Mouse (Mus musculus) spleen, adult 12 weeks (tissue): ENCODE data around the gene Insc.
"Not testable (repeated sequence)": the region's sequence is repeated elsewhere in the genome, so short reads cannot be mapped to it uniquely, and the experiment has no call there.

Experiments
- DNase-seq: peaks from one replicate; pipeline ENCODE4 v3.0.0; 2022; ENCODE audit warnings: low spot score

Insc gene

GRCm38 (mm10) chr7:114743022-114743780, at the start of gene Insc:
Insc (plus strand) TSS chr7:114743694.
- DNase-seq: no peak

DNA sequence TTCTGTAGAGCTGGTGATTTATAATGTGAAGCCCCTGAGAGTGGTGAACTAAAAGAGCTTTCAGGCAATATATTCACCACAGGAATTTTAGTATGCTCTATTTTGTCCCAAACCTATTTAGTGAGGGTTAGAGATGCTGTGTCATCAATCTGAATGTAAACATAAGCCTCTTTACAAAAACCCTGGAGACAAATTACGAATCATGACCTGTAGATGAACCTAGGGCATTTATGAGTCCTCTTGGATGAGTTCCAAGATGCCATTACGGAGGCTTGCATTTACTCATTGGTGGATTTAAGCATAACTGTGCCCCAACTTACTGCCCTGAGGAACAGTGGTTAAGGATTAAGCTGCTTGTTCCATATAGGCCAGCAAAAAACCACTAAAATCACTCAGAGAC, 42.6 kb upstream of the Insc start:
- DNase-seq: no peak

GRCm38 (mm10) chr7:114706716-114707115, 36.8 kb upstream of the Insc start:
- DNase-seq: no peak

- no peak for DNase-seq
Measured at GRCm38 (mm10) chr7:114707398-114707797, 36.1 kb upstream of the Insc start.

DNA sequence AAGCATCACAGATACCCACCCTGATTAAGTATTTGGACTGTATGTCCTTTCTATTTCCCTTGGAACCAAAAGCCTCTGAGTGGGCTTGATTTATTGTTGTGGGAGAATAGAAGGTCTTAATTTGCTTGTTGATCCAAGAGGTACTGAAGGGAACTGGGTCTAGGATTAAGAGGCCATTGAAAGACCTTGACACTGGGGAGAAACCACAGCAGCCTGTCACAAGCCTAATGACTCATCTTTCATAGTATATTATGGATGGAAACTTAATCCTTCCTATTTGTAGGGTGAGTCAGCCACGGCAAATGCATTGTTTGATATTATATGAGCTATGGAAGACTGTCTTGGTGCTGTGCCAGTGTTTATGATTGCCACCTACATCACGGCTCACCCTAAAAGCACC, 33.1 kb upstream of the Insc start:
- no peak for DNase-seq

- no peak for DNase-seq
Measured at GRCm38 (mm10) chr7:114712523-114712922, 31.0 kb upstream of the Insc start.

DNA sequence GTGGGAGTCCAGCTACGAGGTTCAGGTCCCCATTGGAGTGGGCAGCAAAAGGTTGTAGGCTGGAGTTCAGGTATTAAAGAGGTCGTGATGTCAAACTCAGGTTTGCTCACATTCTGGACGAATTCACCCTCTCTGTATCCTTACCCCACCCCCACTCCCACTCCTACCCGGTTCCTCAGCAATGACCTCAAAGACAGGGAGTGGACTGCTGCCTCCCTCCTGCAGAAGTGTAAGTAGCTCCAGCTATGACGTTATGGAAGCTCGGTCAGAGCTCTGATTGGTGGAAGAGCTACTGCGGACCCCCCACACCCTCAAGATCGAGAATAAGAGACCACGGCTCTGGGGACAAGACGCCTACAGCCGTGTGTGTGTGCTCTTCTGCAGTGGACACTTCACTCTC, 25.2 kb upstream of the Insc start, which contains the start of gene Calcb:
TSS of gene Calcb (plus strand) at position 344 of the 400 bp plus-strand sequence.
- DNase-seq: no peak

GRCm38 (mm10) chr7:114719381-114720131, 23.9 kb upstream of the Insc start:
- DNase-seq: no peak

DNA sequence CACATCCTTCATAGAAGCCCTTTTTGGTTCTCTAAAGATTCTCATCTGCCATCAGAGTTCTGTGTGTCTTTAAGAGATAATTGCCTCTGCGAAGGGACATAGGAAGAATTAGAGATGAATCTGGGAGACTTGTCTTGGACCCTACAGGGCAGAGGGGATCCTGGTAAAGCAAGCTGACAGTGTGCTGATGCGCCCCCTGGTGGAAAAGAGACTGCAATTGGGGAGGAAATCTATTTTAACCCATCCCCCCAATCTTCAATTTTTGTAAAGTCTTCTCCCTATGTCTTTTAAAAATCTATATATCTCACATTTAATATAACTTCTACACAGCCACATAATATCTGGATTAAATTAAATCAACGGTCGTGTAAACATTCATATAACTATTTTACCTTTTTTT, 13.8 kb upstream of the Insc start:
- DNase-seq: not testable (repeated sequence)

DNA sequence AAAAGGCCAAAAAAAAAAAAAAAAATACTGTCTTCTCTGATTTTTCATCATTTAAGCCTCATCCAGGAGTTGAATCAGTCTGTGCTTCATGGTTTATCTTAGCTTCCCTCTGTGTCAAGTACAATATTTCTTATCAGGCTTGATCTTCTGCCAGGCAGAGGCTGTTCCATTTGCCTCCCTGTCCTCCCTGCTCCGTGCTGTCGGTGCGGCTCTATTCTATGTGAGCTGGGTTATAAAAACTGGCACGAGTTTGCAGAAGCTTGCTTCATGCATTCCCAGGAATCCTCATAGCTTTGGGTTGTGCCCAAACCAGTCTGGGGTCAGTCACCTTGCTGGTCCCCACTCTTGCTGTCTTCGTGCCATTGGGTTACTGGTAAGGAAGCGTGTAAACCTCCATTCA, 12.3 kb upstream of the Insc start:
- DNase-seq: no peak

DNA sequence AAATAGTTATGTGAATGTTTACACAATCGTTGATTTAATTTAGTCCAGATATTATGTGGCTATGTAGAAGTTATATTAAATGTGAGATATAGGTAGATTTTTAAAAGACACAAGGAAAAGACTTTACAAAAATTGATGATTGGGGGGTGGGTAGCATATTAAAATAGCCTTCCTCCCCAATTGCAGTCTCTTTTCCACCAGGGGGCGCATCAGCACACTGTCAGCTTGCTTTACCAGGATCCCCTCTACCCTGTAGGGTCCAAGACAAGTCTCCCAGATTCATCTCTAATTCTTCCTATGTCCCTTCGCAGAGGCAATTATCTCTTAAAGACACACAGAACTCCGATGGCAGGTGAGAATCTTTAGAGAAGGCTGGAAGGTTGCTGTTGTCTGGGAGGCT, 11.8 kb upstream of the Insc start:
- not testable (repeated sequence) for DNase-seq

DNA sequence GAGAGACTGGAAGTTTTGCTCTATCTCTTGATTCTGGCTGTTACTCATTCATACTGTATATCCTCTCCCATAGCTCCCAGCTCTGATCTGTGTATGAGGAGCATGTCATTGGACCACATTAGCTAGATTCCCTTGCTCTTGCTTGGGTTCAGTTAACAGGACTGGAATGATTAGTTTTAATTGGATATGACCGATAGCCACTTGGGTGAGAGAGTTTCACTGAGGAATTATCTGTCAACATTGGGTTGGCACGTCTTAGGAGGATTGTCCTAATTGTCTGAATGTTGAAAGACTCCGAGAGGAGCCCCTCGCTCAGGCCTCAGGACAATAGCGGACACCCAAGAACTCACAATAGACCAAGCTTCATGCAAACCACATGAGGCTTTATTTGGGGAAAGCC, 7.2 kb upstream of the Insc start:
- no peak for DNase-seq

GRCm38 (mm10) chr7:114738166-114738565, 5.3 kb upstream of the Insc start:
- no peak for DNase-seq

- DNase-seq: no peak
Measured at GRCm38 (mm10) chr7:114740360-114741165, 2.9 kb upstream of the Insc start.

DNA sequence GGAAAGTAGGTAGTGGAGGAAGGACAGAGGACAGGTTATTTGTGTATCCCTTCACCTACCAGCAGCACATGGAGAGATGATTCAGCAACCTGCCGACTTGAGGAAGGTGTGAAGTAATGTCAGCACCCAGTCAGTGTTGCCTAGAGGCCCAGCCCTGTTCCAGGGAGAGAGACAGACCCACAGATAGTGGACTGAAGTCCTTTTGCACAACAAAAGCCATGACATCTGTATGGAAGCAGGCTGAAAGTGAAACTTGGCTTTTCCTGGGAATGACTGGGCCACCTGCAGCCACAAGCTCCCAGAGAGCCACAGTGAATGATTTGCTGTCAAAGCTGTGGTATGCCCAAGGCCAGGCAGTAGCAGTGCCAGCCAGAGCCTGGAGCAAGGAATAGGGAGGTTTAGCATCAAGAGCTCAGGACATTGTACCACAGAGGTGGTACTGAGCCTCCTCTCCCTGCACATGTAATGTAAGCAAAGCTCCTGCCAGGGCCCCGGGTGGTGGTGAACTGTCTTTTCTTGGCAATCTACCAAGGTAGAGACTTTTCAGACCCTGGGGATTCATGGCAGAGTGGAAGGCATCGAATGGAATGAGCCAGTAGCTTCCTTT, 1.2 kb downstream of the Insc start:
- DNase-seq: no peak

GRCm38 (mm10) chr7:114745481-114746271, 2.2 kb downstream of the Insc start:
- DNase-seq: no peak

DNA sequence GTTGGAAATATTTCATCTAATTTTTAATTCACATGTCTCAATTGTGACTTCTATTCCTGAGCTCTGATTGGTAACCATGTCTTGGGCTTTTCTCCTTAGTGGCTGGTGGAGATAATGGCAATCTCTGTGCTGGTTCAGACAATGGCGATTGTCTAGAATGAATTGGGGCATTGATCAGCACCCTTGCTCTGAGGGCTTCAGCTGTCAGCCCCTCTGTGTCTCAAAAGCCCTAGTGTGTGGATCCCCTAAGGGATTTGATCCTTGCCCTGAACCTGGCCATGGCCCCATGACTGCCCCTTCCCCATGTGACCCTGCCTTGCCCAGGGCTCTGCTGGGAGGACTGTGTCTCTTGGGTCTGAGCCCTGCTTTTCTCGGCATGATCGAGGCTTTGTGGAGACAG, 4.1 kb downstream of the Insc start:
- no peak for DNase-seq

DNA sequence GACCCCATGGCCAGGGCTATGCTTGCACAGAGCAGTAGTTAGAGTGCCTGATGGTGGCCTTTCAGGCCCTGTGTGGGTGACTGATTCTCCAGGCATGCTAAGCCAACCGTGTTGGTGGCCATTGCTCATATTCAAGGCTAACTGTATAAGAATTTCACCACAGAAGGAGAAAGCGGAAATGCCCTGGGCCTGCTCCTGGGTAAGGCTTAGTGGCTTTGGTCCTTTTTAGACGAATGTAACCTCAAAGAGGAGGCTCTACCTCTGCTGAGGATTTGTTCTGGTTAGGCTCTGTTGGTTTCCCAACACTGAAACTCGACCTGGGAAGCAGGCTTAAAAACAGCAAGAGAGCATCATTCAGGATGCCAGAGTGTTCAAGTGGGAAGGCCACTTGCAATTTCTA, 4.7 kb downstream of the Insc start:
- no peak for DNase-seq

GRCm38 (mm10) chr7:114753471-114753870, 10.0 kb downstream of the Insc start:
- no peak for DNase-seq

DNA sequence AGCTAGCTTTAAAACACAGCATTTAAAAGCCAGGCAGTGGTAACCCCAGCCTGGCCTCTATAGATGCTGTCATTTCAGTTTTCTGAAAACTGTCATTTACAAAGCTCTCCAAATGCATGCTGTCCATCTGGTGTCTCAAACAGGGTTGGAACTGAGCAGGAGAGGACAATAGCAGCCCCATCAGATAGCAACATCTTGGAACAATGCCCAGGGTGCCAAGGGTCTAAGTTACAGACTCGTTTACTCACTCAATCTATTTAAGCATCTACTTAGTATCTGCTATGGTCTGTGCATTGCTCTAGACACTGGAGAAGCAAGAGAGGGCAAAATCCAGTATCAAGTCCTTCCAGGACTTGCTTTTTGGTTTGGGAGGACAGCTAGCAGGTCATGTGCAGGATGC, 10.7 kb downstream of the Insc start:
- no peak for DNase-seq

DNA sequence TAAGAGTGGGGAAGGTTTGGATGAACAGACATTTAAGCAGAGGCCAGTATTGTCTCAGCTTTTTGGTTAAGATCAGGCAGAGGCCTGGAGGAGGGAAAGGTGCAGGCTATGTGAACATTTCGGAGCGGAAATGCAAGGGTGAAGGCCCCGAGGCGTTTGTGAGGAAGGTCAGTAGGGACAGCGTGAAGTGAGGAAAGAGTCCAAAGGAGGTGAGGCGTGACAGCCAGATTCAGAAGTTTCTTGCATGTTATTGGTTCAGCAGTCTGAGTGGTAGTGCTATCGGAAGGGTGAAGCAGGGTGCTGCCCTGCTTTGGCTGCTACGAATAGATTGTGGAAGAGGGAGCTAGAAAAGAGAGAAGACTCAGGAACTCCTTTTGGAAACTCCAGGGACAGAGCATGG, 11.1 kb downstream of the Insc start:
- DNase-seq: no peak
